In genomic region chr9:123925101-123925946, GRCm38 (mm10) we compare ENCODE assay signal across 8 mouse cellular contexts. TPM values are rescaled to one million over a fixed set of nuclear protein-coding genes. Genes with fewer than 3 reads are reported as not detected.
DNase-seq lines count a peak whose midpoint lies in the region; ATAC-seq and TF ChIP-seq lines count a peak whose summit lies in the region.

No protein-coding gene starts in this region.

- H3K9me3 ChIP-seq in ES-Bruce4 (replicated peaks; ENCODE audit: control insufficient read depth, insufficient read depth, low read length, poor library complexity, severe bottlenecking), result no peaks in the 10 kb centered on the region
- no peaks in the 10 kb centered on the region for H3K9me3 ChIP-seq in forebrain, embryonic 15.5 days
- no peaks in the 10 kb centered on the region for H3K9me3 ChIP-seq in neural tube, embryonic 14.5 days (ENCODE audit: control insufficient read depth, low read length)

- WGBS in forebrain, embryonic 15.5 days, result 5% methylated on average over 44 of the region's 44 CpGs
- 3% methylated on average over 44 of the region's 44 CpGs for WGBS in lung, adult 2 months
- WGBS in neural tube, embryonic 14.5 days, result 4% methylated on average over 36 of the region's 44 CpGs

- no peak for TF ChIP-seq EP300 in ES-Bruce4 (IDR thresholded peaks at IDR 0.05; ENCODE audit: insufficient read depth, low read depth, low read length)

- H3K36me3 ChIP-seq in ES-Bruce4 (ENCODE audit: control insufficient read depth, insufficient read depth, low read length, poor library complexity, severe bottlenecking), result no peaks in the 10 kb centered on the region
- H3K36me3 ChIP-seq in forebrain, embryonic 15.5 days, result no peaks in the 10 kb centered on the region
- no peaks in the 10 kb centered on the region for H3K36me3 ChIP-seq in neural tube, embryonic 14.5 days (ENCODE audit: control insufficient read depth, insufficient read depth, low read length)

- H3K27me3 ChIP-seq in ES-Bruce4 (ENCODE audit: control insufficient read depth, insufficient read depth, low read length, poor library complexity, severe bottlenecking), result peaks cover 2% of the 10 kb centered on the region; the same call in 1 of the 2 replicates
- no peaks in the 10 kb centered on the region for H3K27me3 ChIP-seq in forebrain, embryonic 15.5 days
- H3K27me3 ChIP-seq in neural tube, embryonic 14.5 days (ENCODE audit: control insufficient read depth, insufficient read depth, low read length), result no peaks in the 10 kb centered on the region

- H3K4me3 ChIP-seq in ES-Bruce4 (ENCODE audit: low read depth, low read length), result peak overlapping the region; percentile 73
- H3K4me3 ChIP-seq in forebrain, embryonic 15.5 days, result peak overlapping the region; percentile 70
- peak overlapping the region; percentile 80 for H3K4me3 ChIP-seq in lung, adult 2 months (replicated peaks; ENCODE audit: extremely low read depth, low read depth, low read length)
- H3K4me3 ChIP-seq in neural tube, embryonic 14.5 days (ENCODE audit: low read depth, low read length), result peak overlapping the region; percentile 49

- ATAC-seq in forebrain, embryonic 15.5 days (replicated peaks), result peak; percentile 89
- ATAC-seq in neural tube, embryonic 14.5 days (ENCODE audit: low read depth), result peak; percentile 88

- TF ChIP-seq POLR2A in ES-Bruce4 (IDR thresholded peaks at IDR 0.05; ENCODE audit: insufficient read depth, low read length), result no peak
- no peak for TF ChIP-seq POLR2A in lung, adult 2 months (IDR thresholded peaks at IDR 0.05; ENCODE audit: borderline replicate concordance, extremely low read depth, low read depth, low read length)

- DNase-seq in cerebellum, adult 11-12 months, result peak; percentile 80
- DNase-seq in heart, postnatal 14 days, result peak; percentile 89 to 93
- DNase-seq in layer of hippocampus, adult 18-20 months (ENCODE audit: low spot score in 2 of 2), result peak; percentile 85 to 87
- DNase-seq in lung, adult 2 months, result peak; percentile 90
- peak; percentile 84 for DNase-seq in testis, postnatal 14 days (ENCODE audit: low spot score)

- TF ChIP-seq CTCF in ES-Bruce4 (IDR thresholded peaks at IDR 0.05; ENCODE audit: low read depth, low read length), result peak; percentile 31
- no peak for TF ChIP-seq CTCF in lung, adult 2 months (IDR thresholded peaks at IDR 0.05; ENCODE audit: insufficient read depth, low read length)

- H3K4me1 ChIP-seq in ES-Bruce4 (ENCODE audit: control insufficient read depth, insufficient read depth, low read length), result peaks cover 4% of the 10 kb centered on the region
- peaks cover 16% of the 10 kb centered on the region for H3K4me1 ChIP-seq in forebrain, embryonic 15.5 days
- peaks cover 12% of the 10 kb centered on the region for H3K4me1 ChIP-seq in lung, adult 2 months (ENCODE audit: control insufficient read depth, insufficient read depth, low read length)
- H3K4me1 ChIP-seq in neural tube, embryonic 14.5 days (ENCODE audit: control insufficient read depth, insufficient read depth, low read length), result 0 out of 2 replicates have a peak, but pooled peaks cover 2% of the 10 kb centered on the region

- H3K9ac ChIP-seq in ES-Bruce4 (ENCODE audit: low read depth, poor library complexity, severe bottlenecking), result peak overlapping the region; percentile 36
- H3K9ac ChIP-seq in forebrain, embryonic 15.5 days (replicated peaks), result peak overlapping the region; percentile 75
- H3K9ac ChIP-seq in neural tube, embryonic 14.5 days (replicated peaks; ENCODE audit: low read depth, low read length), result peak overlapping the region; percentile 69

- H3K27ac ChIP-seq in ES-Bruce4 (ENCODE audit: insufficient read depth, low read length), result no peak overlapping the region
- peak overlapping the region; percentile 97 for H3K27ac ChIP-seq in forebrain, embryonic 15.5 days (replicated peaks)
- H3K27ac ChIP-seq in neural tube, embryonic 14.5 days (ENCODE audit: low read depth, low read length), result peak overlapping the region; percentile 96

- H3K4me2 ChIP-seq in forebrain, embryonic 15.5 days (replicated peaks), result peak overlapping the region; percentile 80
- H3K4me2 ChIP-seq in neural tube, embryonic 14.5 days (ENCODE audit: low read depth, low read length), result peak overlapping the region; percentile 67

- intact Hi-C loops in heart, postnatal 14 days (cut with DNase I), result no loop called here

RNA-seq across cellular contexts. Expression of gene Ccr1, which starts 43.2 kb away (rescaled TPM):
- not detected in 2 replicates for polyA plus RNA-seq in ES-Bruce4 (2011; ENCODE audit: insufficient read depth, insufficient read length, low read depth, missing spikeins)
- 0.47 and 0.50 TPM in 2 replicates for polyA plus RNA-seq in forebrain, embryonic 15.5 days (2015; fragmentation: Nextera tagmentation; extraction: Ambion mirVana)
- total RNA-seq in heart, postnatal 14 days (2021), result 1 to 10 TPM; 1.2 to 1.6 TPM
- under 1 TPM in 1 of 2 experiments, not detected in 1; 0.10 TPM for total RNA-seq in layer of hippocampus, adult 18-20 months (2021)
- polyA plus RNA-seq in lung, adult 2 months (2012; rRNA removed), result 3.1 and 4.9 TPM in 2 replicates
- 0.12 and 1.6 TPM in 2 replicates for polyA plus RNA-seq in neural tube, embryonic 14.5 days (2014; fragmentation: Nextera tagmentation; extraction: Ambion mirVana)

RNA-seq across cellular contexts. Expression of gene Ccr1l1, which starts 52.9 kb away (rescaled TPM):
- polyA plus RNA-seq in ES-Bruce4 (2011; ENCODE audit: insufficient read depth, insufficient read length, low read depth, missing spikeins), result not detected in 2 replicates
- polyA plus RNA-seq in forebrain, embryonic 15.5 days (2015; fragmentation: Nextera tagmentation; extraction: Ambion mirVana), result not detected in 2 replicates
- total RNA-seq in heart, postnatal 14 days (2021), result not detected
- not detected for total RNA-seq in layer of hippocampus, adult 18-20 months (2021)
- not detected in 2 replicates for polyA plus RNA-seq in lung, adult 2 months (2012; rRNA removed)
- polyA plus RNA-seq in neural tube, embryonic 14.5 days (2014; fragmentation: Nextera tagmentation; extraction: Ambion mirVana), result not detected in 2 replicates
